Mouse (Mus musculus) forebrain, embryonic 14.5 days (tissue): ENCODE results near the gene Por. TPM values are rescaled to one million over a fixed set of nuclear protein-coding genes. Genes with fewer than 3 reads are reported as not detected.

Experiments used
- ATAC-seq: fragments of 200-750 bp; cut with Nextera tagmentation; 2 replicates; pipeline ENCODE4 v1.8.0; 2017; ENCODE audit warnings: mild to moderate bottlenecking, moderate library complexity
- DNase-seq: peaks from one replicate; pipeline ENCODE4 v3.0.0-alpha.2; 2015; ENCODE audit warnings: low spot score
- H3K27ac ChIP-seq: fragments of 300-500 bp; sonication (generic); 2 replicates; pipeline ENCODE4 v1.5.1; 2014; ENCODE audit warnings: low read depth, mild to moderate bottlenecking, control low read depth, low read length, moderate library complexity
- H3K27me3 ChIP-seq: fragments of 300-500 bp; sonication (generic); replicated peaks from 2 replicates; pipeline ENCODE4 v1.6.1; 2014; ENCODE audit warnings: low read length, control low read depth, mixed read lengths; ENCODE audit not compliant: control insufficient read depth, insufficient read depth
- H3K36me3 ChIP-seq: fragments of 300-500 bp; sonication (generic); 2 replicates; pipeline ENCODE4 v1.6.1; 2014; ENCODE audit warnings: low read length, control low read depth; ENCODE audit not compliant: control insufficient read depth, insufficient read depth
- H3K4me1 ChIP-seq: fragments of 300-500 bp; sonication (generic); 2 replicates; pipeline ENCODE4 v1.6.1; 2014; ENCODE audit warnings: antibody characterized with exemption, low read length, control low read depth; ENCODE audit not compliant: control insufficient read depth, insufficient read depth
- H3K4me2 ChIP-seq: fragments of 300-500 bp; sonication (generic); 2 replicates; pipeline ENCODE4 v1.6.1; 2014; ENCODE audit warnings: mild to moderate bottlenecking, control low read depth, low read length
- H3K4me3 ChIP-seq: fragments of 300-500 bp; sonication (generic); 2 replicates; pipeline ENCODE4 v1.5.1; 2014; ENCODE audit warnings: low read depth, low read length, control low read depth
- H3K9ac ChIP-seq: fragments of 300-500 bp; sonication (generic); 2 replicates; pipeline ENCODE4 v1.6.1; 2014; ENCODE audit warnings: mild to moderate bottlenecking, low read length, control low read depth, moderate library complexity
- H3K9me3 ChIP-seq: fragments of 300-500 bp; sonication (generic); replicated peaks from 2 replicates; pipeline ENCODE4 v1.6.1; 2016; ENCODE audit warnings: low read length, control low read depth, mixed read lengths; ENCODE audit not compliant: control insufficient read depth
- WGBS: fragments of 180-500 bp; shearing (Covaris S2); extraction: QIAGEN DNeasy Blood & Tissue Kit; methylation state at CpG from one replicate; pipeline ENCODE4 v1.1.7; 2014; 5-methylcytosine and 5-hydroxymethylcytosine counted together
- polyA plus RNA-seq: library from polyadenylated mRNA; unstranded; fragments of >200 nt; fragmentation: Nextera tagmentation; extraction: Ambion mirVana; gene quantifications from 2 replicates; pipeline ENCODE4 v1.2.1, GENCODE M21; 2014

Gene Por
- polyA plus RNA-seq, 1 experiment from 2014 or later: 82.1 TPM

DNA sequence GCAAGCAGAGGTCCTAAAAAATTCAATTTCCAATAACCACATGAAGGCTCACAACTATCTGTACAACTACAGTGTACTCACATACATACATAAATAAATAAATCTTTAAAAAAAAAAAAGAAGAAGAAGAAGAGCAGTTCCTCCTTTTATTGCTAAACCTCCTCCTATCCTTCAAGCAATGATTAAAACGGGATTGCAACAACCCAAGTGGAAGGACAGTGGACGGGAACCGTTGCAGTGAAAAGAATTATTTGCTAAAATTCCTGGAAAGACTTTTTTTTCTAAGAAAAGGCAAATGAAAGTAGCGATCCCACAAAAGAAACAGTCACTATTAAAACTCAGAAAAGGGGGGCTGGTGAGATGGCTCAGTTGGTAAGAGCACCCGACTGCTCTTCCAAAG is 2.9 kb upstream of the Por start:
- no peak overlapping the region for H3K9ac ChIP-seq
- WGBS: 91% methylated on average over 5 of the region's 5 CpGs

DNA sequence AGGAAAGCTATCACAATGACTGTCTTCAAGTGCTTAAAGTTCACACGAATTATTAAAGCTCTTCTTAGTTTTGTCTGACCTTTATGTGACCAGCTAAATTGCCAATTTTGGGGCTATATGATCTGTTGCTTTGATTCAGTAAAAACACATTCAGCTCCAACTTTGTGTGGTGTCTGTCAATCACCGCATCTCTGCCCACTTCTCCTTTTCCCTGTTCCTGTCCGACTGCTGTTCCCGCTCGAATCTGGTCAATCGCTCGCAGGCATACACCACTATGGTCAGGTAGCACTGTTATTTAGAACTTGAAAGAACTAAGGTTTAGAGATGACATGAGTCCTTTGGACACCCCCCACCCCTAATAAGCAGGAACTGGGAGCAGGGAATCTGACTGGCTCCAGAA is 1.8 kb upstream of the Por start:
- Histone ChIP-seq H3K36me3 (no peaks in the 10 kb centered on the region), H3K4me1 (no peaks in the 10 kb centered on the region), H3K9me3 (no peaks in the 10 kb centered on the region), H3K27me3 (no peaks in the 10 kb centered on the region), H3K4me2 (no peak overlapping the region), H3K27ac (no peak overlapping the region), H3K9ac (no peak overlapping the region), H3K4me3 (no peak overlapping the region)
- no peak for DNase-seq
- ATAC-seq: no peak
- 87% methylated on average over 7 of the region's 7 CpGs for WGBS

More for the DNA sequence above, 2.9 kb upstream of the Por start:
- Histone ChIP-seq H3K4me1 (no peaks in the 10 kb centered on the region), H3K9me3 (no peaks in the 10 kb centered on the region), H3K4me2 (no peak overlapping the region), H3K27me3 (no peaks in the 10 kb centered on the region), H3K36me3 (no peaks in the 10 kb centered on the region), H3K4me3 (no peak overlapping the region), H3K27ac (no peak overlapping the region)
- DNase-seq: no peak
- ATAC-seq: no peak

DNA sequence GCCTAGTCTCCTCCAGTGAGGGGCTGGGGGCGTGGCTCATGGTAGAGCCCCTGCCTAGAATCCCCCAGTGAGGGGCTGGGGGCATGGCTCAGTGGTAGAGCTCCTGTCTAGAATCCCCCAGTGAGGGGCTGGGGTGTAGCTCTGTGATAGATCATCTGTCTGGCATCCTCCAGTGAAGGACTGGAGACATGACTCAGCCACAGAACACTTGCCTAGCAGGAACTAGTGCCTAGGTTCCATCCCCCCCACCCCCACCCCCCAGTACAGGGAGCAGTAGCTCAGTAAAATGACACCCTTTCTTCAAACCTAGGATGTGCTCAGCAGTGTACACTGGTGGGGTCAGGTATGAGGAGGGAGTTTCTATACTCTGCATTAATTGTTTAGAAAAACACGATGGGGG is 1.0 kb downstream of the Por start:
- Histone ChIP-seq H3K4me2 (no peak overlapping the region), H3K9ac (no peak overlapping the region), H3K9me3 (no peaks in the 10 kb centered on the region), H3K36me3 (no peaks in the 10 kb centered on the region), H3K27ac (no peak overlapping the region), H3K4me3 (no peak overlapping the region), H3K4me1 (peaks cover 12% of the 10 kb centered on the region; the same call in 1 of the 2 replicates), H3K27me3 (no peaks in the 10 kb centered on the region)
- DNase-seq: no peak
- no peak for ATAC-seq
- WGBS: 73% methylated on average over 2 of the region's 2 CpGs

DNA sequence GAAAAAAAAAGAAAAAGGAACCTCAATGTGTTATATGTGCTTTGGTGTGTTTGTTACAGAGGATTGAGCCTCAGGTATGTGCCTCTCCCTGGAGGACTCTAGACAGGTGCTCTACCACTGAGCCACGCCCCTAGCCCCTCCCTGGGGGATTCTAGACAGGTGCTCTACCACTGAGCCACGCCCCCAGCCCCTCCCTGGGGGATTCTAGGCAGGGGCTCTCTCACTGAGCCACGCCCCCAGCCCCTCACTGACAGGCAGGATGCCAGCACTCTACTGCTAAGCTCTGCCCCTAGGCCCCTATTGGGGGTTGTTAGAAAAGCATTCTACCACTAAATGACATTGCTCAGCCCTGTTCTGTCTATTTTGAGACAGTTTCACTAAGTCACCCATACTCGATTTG is 2.7 kb downstream of the Por start:
- Histone ChIP-seq H3K27ac (no peak overlapping the region), H3K9ac (no peak overlapping the region), H3K4me3 (no peak overlapping the region), H3K9me3 (no peaks in the 10 kb centered on the region), H3K36me3 (no peaks in the 10 kb centered on the region), H3K27me3 (no peaks in the 10 kb centered on the region), H3K4me2 (no peak overlapping the region), H3K4me1 (peaks cover 12% of the 10 kb centered on the region; the same call in 1 of the 2 replicates)
- no peak for DNase-seq
- WGBS: 70% methylated on average over 4 of the region's 4 CpGs
- no peak for ATAC-seq

- no peak for ATAC-seq
- Histone ChIP-seq H3K27ac (no peak overlapping the region), H3K4me2 (no peak overlapping the region), H3K9me3 (no peaks in the 10 kb centered on the region), H3K36me3 (no peaks in the 10 kb centered on the region), H3K4me3 (no peak overlapping the region), H3K9ac (no peak overlapping the region), H3K4me1 (peaks cover 12% of the 10 kb centered on the region; the same call in 1 of the 2 replicates), H3K27me3 (no peaks in the 10 kb centered on the region)
- 55% methylated on average over 5 of the region's 5 CpGs for WGBS
- DNase-seq: no peak
Measured at GRCm38 (mm10) chr5:135672980-135673379, 3.1 kb downstream of the Por start.

GRCm38 (mm10) chr5:135674349-135674775 is 4.5 kb downstream of the Por start:
- H3K36me3 ChIP-seq: no peaks in the 10 kb centered on the region
- WGBS: 13% methylated on average over 3 of the region's 3 CpGs
- no peaks in the 10 kb centered on the region for H3K9me3 ChIP-seq
- no peaks in the 10 kb centered on the region for H3K27me3 ChIP-seq
- DNase-seq (peak; percentile 34), ATAC-seq (peak; percentile 72)
- no peak overlapping the region for H3K4me3 ChIP-seq
- peak overlapping the region; percentile 65 for H3K27ac ChIP-seq
- H3K9ac ChIP-seq: no peak overlapping the region
- peaks cover 12% of the 10 kb centered on the region; the same call in 1 of the 2 replicates for H3K4me1 ChIP-seq
- H3K4me2 ChIP-seq: peak overlapping the region; percentile 34; the same call in 1 of the 2 replicates

DNA sequence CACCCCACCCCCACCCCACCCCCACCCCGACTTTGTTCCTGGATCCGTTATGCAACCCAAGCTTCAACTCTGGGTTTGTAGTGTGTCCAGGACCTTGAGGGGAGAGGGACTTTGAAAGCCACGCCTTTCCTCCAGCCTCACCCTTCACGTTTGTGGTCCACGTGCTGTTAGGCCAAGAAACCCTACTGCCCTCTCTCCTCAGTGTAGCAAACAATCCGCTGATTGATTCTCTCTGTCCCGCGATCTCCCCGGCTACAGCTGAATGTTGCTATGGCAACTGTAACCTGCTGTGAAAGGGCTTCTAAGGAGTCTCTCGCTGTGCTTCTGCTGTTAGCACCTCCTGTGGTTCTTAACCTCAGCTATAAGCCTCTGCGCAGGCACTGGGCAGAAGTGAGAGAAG is 5.0 kb downstream of the Por start:
- DNase-seq (peak; percentile 92), ATAC-seq (peak; percentile 84)
- H3K4me1 ChIP-seq: peaks cover 12% of the 10 kb centered on the region; the same call in 1 of the 2 replicates
- H3K36me3 ChIP-seq: no peaks in the 10 kb centered on the region
- WGBS: under 1% methylated on average over 11 of the region's 11 CpGs
- H3K27ac ChIP-seq: peak overlapping the region; percentile 74
- peak overlapping the region; percentile 34 for H3K4me2 ChIP-seq
- H3K4me3 ChIP-seq: no peak overlapping the region
- no peaks in the 10 kb centered on the region for H3K27me3 ChIP-seq
- H3K9me3 ChIP-seq: no peaks in the 10 kb centered on the region
- H3K9ac ChIP-seq: no peak overlapping the region

DNA sequence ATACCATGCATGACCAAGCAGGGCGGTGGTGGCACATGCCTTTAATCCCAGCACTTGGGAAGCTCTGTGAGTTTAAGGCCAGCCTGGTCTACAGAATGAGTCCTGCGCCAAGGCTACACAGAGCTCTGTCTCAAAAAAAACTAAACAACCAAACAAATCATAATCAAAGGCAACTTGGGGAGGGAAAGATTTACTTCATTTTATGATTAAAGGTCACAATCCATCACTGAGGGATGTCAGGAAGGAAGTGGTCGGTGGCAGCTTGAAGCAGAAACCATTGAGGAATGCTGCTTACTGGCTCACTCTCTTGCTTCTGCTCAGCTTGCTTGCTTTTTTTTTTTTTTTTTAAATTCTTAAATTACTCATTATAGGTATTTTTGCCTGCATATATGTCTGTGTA is 6.9 kb downstream of the Por start:
- Histone ChIP-seq H3K4me2 (no peak overlapping the region), H3K36me3 (no peaks in the 10 kb centered on the region), H3K4me1 (peaks cover 12% of the 10 kb centered on the region; the same call in 1 of the 2 replicates), H3K9ac (no peak overlapping the region), H3K27ac (no peak overlapping the region), H3K4me3 (no peak overlapping the region), H3K27me3 (no peaks in the 10 kb centered on the region), H3K9me3 (no peaks in the 10 kb centered on the region)
- ATAC-seq: no peak
- DNase-seq: no peak
- WGBS: 86% methylated on average over 3 of the region's 3 CpGs

- H3K27me3 ChIP-seq: no peaks in the 10 kb centered on the region
- H3K9me3 ChIP-seq: no peaks in the 10 kb centered on the region
- ATAC-seq (no peak), DNase-seq (no peak)
- H3K4me2 ChIP-seq: no peak overlapping the region
- no peak overlapping the region for H3K27ac ChIP-seq
- H3K36me3 ChIP-seq: no peaks in the 10 kb centered on the region
- H3K9ac ChIP-seq: no peak overlapping the region
- peaks cover 12% of the 10 kb centered on the region; the same call in 1 of the 2 replicates for H3K4me1 ChIP-seq
- no peak overlapping the region for H3K4me3 ChIP-seq
- WGBS: 85% methylated on average over 2 of the region's 2 CpGs
Measured at GRCm38 (mm10) chr5:135677251-135677650, 7.4 kb downstream of the Por start.
